9 mouse cellular contexts compared by ENCODE assay signal in the genomic region with DNA sequence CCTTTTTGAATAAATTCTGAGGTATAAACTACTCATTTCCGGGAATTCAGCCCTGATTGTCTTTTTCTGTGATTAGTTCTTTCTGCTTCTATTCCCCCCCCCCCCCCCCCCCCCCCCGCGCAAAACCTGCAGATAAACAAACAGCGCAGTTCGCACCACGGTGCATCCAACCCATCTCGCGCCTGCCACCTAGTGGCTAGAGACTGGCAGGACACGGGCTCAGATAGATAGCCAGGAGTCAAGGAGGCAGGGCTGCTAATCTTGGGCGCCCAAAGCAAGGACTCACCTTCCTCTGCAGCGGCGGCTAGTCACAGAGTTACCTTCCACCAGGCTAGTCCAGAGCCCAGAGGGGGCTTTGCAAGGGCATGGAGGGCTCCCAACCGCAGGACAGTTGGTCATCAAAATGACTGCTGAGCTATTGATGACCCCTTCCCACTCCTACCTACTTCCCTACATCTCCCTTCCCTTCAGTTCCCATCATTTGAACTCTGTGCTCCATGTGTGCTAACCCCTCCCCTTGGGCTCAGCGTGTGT. TPM values are rescaled to one million over a fixed set of nuclear protein-coding genes. Genes with fewer than 3 reads are reported as not detected.
DNase-seq lines count a peak whose midpoint lies in the region; ATAC-seq and TF ChIP-seq lines count a peak whose summit lies in the region.
"Had no signal": no experiment of that assay in that cellular context is flagged by ENCODE, and none has a peak within 500 bp of the region (broad histone marks: within the 10 kb centered on the region; RNA-seq: fewer than 3 reads in every experiment).

No protein-coding gene starts in this region.

- no peaks in the 10 kb centered on the region for H3K9me3 ChIP-seq in ES-E14 (ENCODE audit: control insufficient read depth, insufficient read depth, low read depth, low read length)
- H3K9me3 ChIP-seq in embryonic facial prominence, embryonic 15.5 days (replicated peaks): no peaks in the 10 kb centered on the region
- H3K9me3 ChIP-seq in lung, postnatal 0 days (ENCODE audit: low read length): no peaks in the 10 kb centered on the region
- H3K9me3 ChIP-seq: limb, embryonic 15.5 days had no signal

- H3K4me3 ChIP-seq in ES-E14 (ENCODE audit: insufficient read depth in 1 of 2, low read depth in 1 of 2, low read length in 2 of 2, poor library complexity in 1 of 2, severe bottlenecking in 1 of 2): peak overlapping the region in 1 of 2 experiments; percentile 26; a peak in 1 of 4 replicates
- H3K4me3 ChIP-seq in bone marrow, adult 2 months (replicated peaks; ENCODE audit: control insufficient read depth, low read depth, low read length): no peak overlapping the region
- no peak overlapping the region for H3K4me3 ChIP-seq in embryonic facial prominence, embryonic 15.5 days (replicated peaks)
- no peak overlapping the region for H3K4me3 ChIP-seq in lung, postnatal 0 days (ENCODE audit: low read depth, low read length)
- H3K4me3 ChIP-seq: limb, embryonic 15.5 days had no signal

- H3K36me3 ChIP-seq in ES-E14 (ENCODE audit: control insufficient read depth, insufficient read depth, low read length, poor library complexity, severe bottlenecking): no peaks in the 10 kb centered on the region
- H3K36me3 ChIP-seq in embryonic facial prominence, embryonic 15.5 days: no peaks in the 10 kb centered on the region
- no peaks in the 10 kb centered on the region for H3K36me3 ChIP-seq in lung, postnatal 0 days (ENCODE audit: insufficient read depth, low read length)
- H3K36me3 ChIP-seq: limb, embryonic 15.5 days had no signal

- ATAC-seq in embryonic facial prominence, embryonic 15.5 days (ENCODE audit: insufficient number of reproducible peaks, low FRiP score, low TSS enrichment, low read depth): 0 out of 2 replicates have a peak, but pooled peaks have one; percentile 15
- ATAC-seq in lung, postnatal 0 days: peak; percentile 59; the same call in 1 of the 2 replicates

- no peak for TF ChIP-seq EP300 in lung, postnatal 0 days (IDR thresholded peaks at IDR 0.05)

- H3K9ac ChIP-seq in ES-E14 (ENCODE audit: insufficient read depth, low read depth, low read length, poor library complexity, severe bottlenecking): no peak overlapping the region
- H3K9ac ChIP-seq in embryonic facial prominence, embryonic 15.5 days: no peak overlapping the region
- no peak overlapping the region for H3K9ac ChIP-seq in lung, postnatal 0 days (replicated peaks; ENCODE audit: low read depth)
- H3K9ac ChIP-seq: limb, embryonic 15.5 days had no signal

- TF ChIP-seq POLR2A in bone marrow, adult 2 months (IDR thresholded peaks at IDR 0.05; ENCODE audit: borderline replicate concordance, control insufficient read depth, low read depth, low read length): no peak

- in situ Hi-C loops in ES-E14 (cut with MboI; ENCODE audit: low sequenced_read_pairs in 2 of 2, unreplicated experiment in 2 of 2): no loop called here

- peaks cover 12% of the 10 kb centered on the region for H3K27me3 ChIP-seq in embryonic facial prominence, embryonic 15.5 days
- no peaks in the 10 kb centered on the region for H3K27me3 ChIP-seq in lung, postnatal 0 days (replicated peaks; ENCODE audit: insufficient read depth, low read length)

- peak; percentile 79 for DNase-seq in ES-E14 (ENCODE audit: low read depth, low spot score)
- peak; percentile 79 to 87 for DNase-seq in heart, postnatal 36 days
- DNase-seq in layer of hippocampus, adult 11-12 months (ENCODE audit: low spot score): peak; percentile 85
- peak; percentile 79 for DNase-seq in lung, postnatal 0 days (ENCODE audit: low spot score)
- peak; percentile 70 for DNase-seq in right cerebral cortex, adult 18-20 months
- DNase-seq in urinary bladder, adult 2 months (ENCODE audit: low spot score): peak; percentile 64

- WGBS in bone marrow, adult 2 months: 4% methylated on average over 14 of the region's 14 CpGs
- 4% methylated on average over 12 of the region's 14 CpGs for WGBS in embryonic facial prominence, embryonic 15.5 days
- 4% methylated on average over 12 of the region's 14 CpGs for WGBS in lung, postnatal 0 days

- peak; percentile 88 for TF ChIP-seq CTCF in bone marrow, adult 2 months (IDR thresholded peaks at IDR 0.05; ENCODE audit: control insufficient read depth, insufficient read depth, low read length)
- peak; percentile 83 for TF ChIP-seq CTCF in lung, postnatal 0 days (IDR thresholded peaks at IDR 0.05)

- intact Hi-C loops in heart, postnatal 36 days (cut with DNase I): loop anchor here (1.0 to 2.0 kb wide), 4 partner anchors 141 to 222 kb away; no protein-coding TSS in a partner anchor

- H3K4me2 ChIP-seq in embryonic facial prominence, embryonic 15.5 days (replicated peaks): no peak overlapping the region
- no peak overlapping the region for H3K4me2 ChIP-seq in lung, postnatal 0 days (replicated peaks; ENCODE audit: low read depth, low read length)
- H3K4me2 ChIP-seq: limb, embryonic 15.5 days had no signal

- no peak overlapping the region for H3K27ac ChIP-seq in ES-E14 (ENCODE audit: insufficient read depth, low read depth, low read length, poor library complexity, severe bottlenecking)
- H3K27ac ChIP-seq in bone marrow, adult 2 months (ENCODE audit: control insufficient read depth, insufficient read depth, low read depth, low read length, poor library complexity): no peak overlapping the region
- no peak overlapping the region for H3K27ac ChIP-seq in embryonic facial prominence, embryonic 15.5 days (replicated peaks)
- H3K27ac ChIP-seq in lung, postnatal 0 days (ENCODE audit: low read length): no peak overlapping the region
- H3K27ac ChIP-seq: limb, embryonic 15.5 days had no signal

- 0 out of 4 replicates have a peak, but pooled peaks cover 0 to 5% of the 10 kb centered on the region in 2 experiments for H3K4me1 ChIP-seq in ES-E14 (ENCODE audit: control insufficient read depth in 2 of 2, insufficient read depth in 2 of 2, low read length in 2 of 2, poor library complexity in 1 of 2)
- no peaks in the 10 kb centered on the region for H3K4me1 ChIP-seq in bone marrow, adult 2 months (ENCODE audit: control insufficient read depth, insufficient read depth, low read length)
- H3K4me1 ChIP-seq in embryonic facial prominence, embryonic 15.5 days: no peaks in the 10 kb centered on the region
- H3K4me1 ChIP-seq in lung, postnatal 0 days (ENCODE audit: insufficient read depth, low read depth, low read length): no peaks in the 10 kb centered on the region
- H3K4me1 ChIP-seq: limb, embryonic 15.5 days had no signal

TF ChIP-seq in ES-E14, 5 proteins besides CTCF, POLR2A, EP300 and RAD21:
- TF ChIP-seq HCFC1 (IDR thresholded peaks at IDR 0.05; ENCODE audit: borderline replicate concordance, insufficient read depth, low read length) (no peak), ZC3H11A (IDR thresholded peaks at IDR 0.05; ENCODE audit: borderline replicate concordance, low read depth, low read length) (0 out of 2 replicates have a peak, but pooled peaks have one; percentile 46)
TF ChIP-seq in ES-E14: peak in this region for 1.

RNA-seq across cellular contexts. Expression of a gene that starts 20.8 kb away (rescaled TPM):
- 9.6 and 17.4 TPM in 2 replicates for total RNA-seq in ES-E14 (2012; rRNA removed)
- 4.1 and 6.9 TPM in 2 replicates for polyA plus RNA-seq in bone marrow, adult 2 months (2011; ENCODE audit: insufficient read depth, insufficient read length, low replicate concordance, missing spikeins)
- 10.2 and 14.6 TPM in 2 replicates for polyA plus RNA-seq in embryonic facial prominence, embryonic 15.5 days (2015; fragmentation: Nextera tagmentation; extraction: Ambion mirVana)
- 10 to 100 TPM; 14.0 to 17.9 TPM for total RNA-seq in heart, postnatal 36 days (2021)
- 4.8 and 5.1 TPM in 2 replicates for polyA plus RNA-seq in lung, postnatal 0 days (2015; fragmentation: Nextera tagmentation; extraction: Ambion mirVana)
- 19.1 and 22.4 TPM in 2 replicates for polyA plus RNA-seq in urinary bladder, adult 2 months (2012; rRNA removed)

RNA-seq across cellular contexts. Expression of a gene that starts 38.2 kb away (rescaled TPM):
- 0.16 TPM in 1 of 2 replicates, not detected in the other for total RNA-seq in ES-E14 (2012; rRNA removed)
- polyA plus RNA-seq in bone marrow, adult 2 months (2011; ENCODE audit: insufficient read depth, insufficient read length, low replicate concordance, missing spikeins): not detected in 2 replicates
- 4.6 and 9.8 TPM in 2 replicates for polyA plus RNA-seq in embryonic facial prominence, embryonic 15.5 days (2015; fragmentation: Nextera tagmentation; extraction: Ambion mirVana)
- total RNA-seq in heart, postnatal 36 days (2021): not detected
- polyA plus RNA-seq in lung, postnatal 0 days (2015; fragmentation: Nextera tagmentation; extraction: Ambion mirVana): not detected in 2 replicates
- not detected in 2 replicates for polyA plus RNA-seq in urinary bladder, adult 2 months (2012; rRNA removed)

RNA-seq across cellular contexts. Expression of a gene that starts 44.8 kb away (rescaled TPM):
- 29.5 and 32.6 TPM in 2 replicates for total RNA-seq in ES-E14 (2012; rRNA removed)
- 11.8 and 12.8 TPM in 2 replicates for polyA plus RNA-seq in bone marrow, adult 2 months (2011; ENCODE audit: insufficient read depth, insufficient read length, low replicate concordance, missing spikeins)
- polyA plus RNA-seq in embryonic facial prominence, embryonic 15.5 days (2015; fragmentation: Nextera tagmentation; extraction: Ambion mirVana): 35.5 and 35.8 TPM in 2 replicates
- total RNA-seq in heart, postnatal 36 days (2021): 1 to 10 TPM; 4.7 to 5.5 TPM
- 16.1 and 17.5 TPM in 2 replicates for polyA plus RNA-seq in lung, postnatal 0 days (2015; fragmentation: Nextera tagmentation; extraction: Ambion mirVana)
- 13.7 and 13.9 TPM in 2 replicates for polyA plus RNA-seq in urinary bladder, adult 2 months (2012; rRNA removed)
